ENCODE assay signal across 8 mouse cellular contexts in genomic region chr7:5052931-5053343, GRCm38 (mm10). TPM values are rescaled to one million over a fixed set of nuclear protein-coding genes. Genes with fewer than 3 reads are reported as not detected.
DNase-seq lines count a peak whose midpoint lies in the region; ATAC-seq and TF ChIP-seq lines count a peak whose summit lies in the region.

No protein-coding gene starts in this region.

- 6% methylated on average over 45 of the region's 45 CpGs for WGBS in heart, embryonic 12.5 days
- 11% methylated on average over 45 of the region's 45 CpGs for WGBS in forebrain, postnatal 0 days
- WGBS in midbrain, embryonic 11.5 days = 3% methylated on average over 31 of the region's 45 CpGs

- H3K9ac ChIP-seq in heart, embryonic 12.5 days = peak overlapping the region; percentile 88
- H3K9ac ChIP-seq in forebrain, postnatal 0 days = peak overlapping the region; percentile 87
- H3K9ac ChIP-seq in midbrain, embryonic 11.5 days (ENCODE audit: low read length) = peak overlapping the region; percentile 54

- intact Hi-C loops in heart, postnatal 25 days (cut with DNase I) = loop anchor here (5.0 kb wide), 2 partner anchors 41 to 186 kb away; partner anchors contain the start of genes Fiz1 and Zfp524
- intact Hi-C loops in left cerebral cortex, postnatal 4 days (cut with DNase I) = loop anchor here (5.0 kb wide), 1 partner anchor 36 kb away; the partner anchor contains the start of gene Gm44973

- peak overlapping the region; percentile 88 for H3K4me2 ChIP-seq in heart, embryonic 12.5 days
- H3K4me2 ChIP-seq in forebrain, postnatal 0 days (ENCODE audit: low read depth) = peak overlapping the region; percentile 86
- H3K4me2 ChIP-seq in midbrain, embryonic 11.5 days = peak overlapping the region; percentile 77

- no peaks in the 10 kb centered on the region for H3K9me3 ChIP-seq in heart, embryonic 12.5 days (replicated peaks)
- H3K9me3 ChIP-seq in forebrain, postnatal 0 days (ENCODE audit: low read length) = no peaks in the 10 kb centered on the region
- H3K9me3 ChIP-seq in midbrain, embryonic 11.5 days (ENCODE audit: control insufficient read depth, low read length) = no peaks in the 10 kb centered on the region

- H3K27ac ChIP-seq in heart, embryonic 12.5 days (ENCODE audit: poor library complexity, severe bottlenecking) = no peak overlapping the region
- H3K27ac ChIP-seq in bone marrow macrophage, adult 2 months (ENCODE audit: insufficient read depth, low read depth, low read length) = no peak overlapping the region
- no peak overlapping the region; the same call in 1 of the 2 replicates for H3K27ac ChIP-seq in forebrain, postnatal 0 days (ENCODE audit: low read depth, low read length)
- no peak overlapping the region for H3K27ac ChIP-seq in midbrain, embryonic 11.5 days (ENCODE audit: low read depth, low read length)

- no peak for ATAC-seq in heart, embryonic 12.5 days (ENCODE audit: insufficient number of reproducible peaks, low FRiP score)
- no peak for ATAC-seq in forebrain, postnatal 0 days
- no peak; the same call in 1 of the 2 replicates for ATAC-seq in midbrain, embryonic 11.5 days (ENCODE audit: low FRiP score)

- no peaks in the 10 kb centered on the region for H3K36me3 ChIP-seq in heart, embryonic 12.5 days
- H3K36me3 ChIP-seq in forebrain, postnatal 0 days (ENCODE audit: insufficient read depth) = no peaks in the 10 kb centered on the region
- no peaks in the 10 kb centered on the region for H3K36me3 ChIP-seq in midbrain, embryonic 11.5 days (ENCODE audit: control insufficient read depth, insufficient read depth, low read length)

- TF ChIP-seq POLR2A in bone marrow macrophage, adult 2 months (IDR thresholded peaks at IDR 0.05; ENCODE audit: borderline replicate concordance, low read depth, low read length) = no peak

- no peak for DNase-seq in heart, postnatal 25 days (ENCODE audit: low spot score)
- no peak for DNase-seq in forebrain, postnatal 0 days
- DNase-seq in midbrain, embryonic 11.5 days (ENCODE audit: low spot score, missing footprints) = no peak
- DNase-seq in urinary bladder, postnatal 36 days (ENCODE audit: low spot score in 2 of 2) = no peak
- no peak for DNase-seq in gastrocnemius, adult 8-10 months (ENCODE audit: low spot score in 2 of 2)
- no peak for DNase-seq in left cerebral cortex, postnatal 4 days

- TF ChIP-seq CTCF in bone marrow macrophage, adult 2 months (IDR thresholded peaks at IDR 0.05; ENCODE audit: low read depth, low read length) = no peak
- TF ChIP-seq CTCF in forebrain, postnatal 0 days (IDR thresholded peaks at IDR 0.05; ENCODE audit: low read depth) = no peak

- H3K4me3 ChIP-seq in heart, embryonic 12.5 days = peak overlapping the region; percentile 91
- peak overlapping the region; percentile 69 for H3K4me3 ChIP-seq in bone marrow macrophage, adult 2 months (ENCODE audit: insufficient read depth, low read length)
- H3K4me3 ChIP-seq in forebrain, postnatal 0 days (ENCODE audit: low read depth, low read length) = peak overlapping the region; percentile 87
- peak overlapping the region; percentile 52 for H3K4me3 ChIP-seq in midbrain, embryonic 11.5 days (ENCODE audit: low read depth, low read length)

- peaks cover 64% of the 10 kb centered on the region for H3K27me3 ChIP-seq in heart, embryonic 12.5 days (replicated peaks)
- peaks cover 8% of the 10 kb centered on the region for H3K27me3 ChIP-seq in forebrain, postnatal 0 days (ENCODE audit: insufficient read depth, low read length)
- peaks cover 54% of the 10 kb centered on the region for H3K27me3 ChIP-seq in midbrain, embryonic 11.5 days (ENCODE audit: control insufficient read depth, insufficient read depth, low read length)

- peaks cover 41% of the 10 kb centered on the region for H3K4me1 ChIP-seq in heart, embryonic 12.5 days (replicated peaks)
- H3K4me1 ChIP-seq in bone marrow macrophage, adult 2 months (ENCODE audit: control insufficient read depth, insufficient read depth, low read length) = peaks cover 23% of the 10 kb centered on the region
- H3K4me1 ChIP-seq in forebrain, postnatal 0 days (ENCODE audit: insufficient read depth) = peaks cover 36% of the 10 kb centered on the region
- peaks cover 28% of the 10 kb centered on the region for H3K4me1 ChIP-seq in midbrain, embryonic 11.5 days (ENCODE audit: control insufficient read depth, insufficient read depth, low read length)

RNA-seq across cellular contexts. Expression of gene Zfp580, which starts 1.6 kb away (rescaled TPM):
- 16.6 and 17.7 TPM in 2 replicates for polyA plus RNA-seq in heart, embryonic 12.5 days (2016; fragmentation: Nextera tagmentation; extraction: Ambion mirVana)
- 1 to 10 TPM; 5.6 to 5.8 TPM for total RNA-seq in heart, postnatal 25 days (2021)
- 6.1 and 7.7 TPM in 2 replicates for polyA plus RNA-seq in bone marrow macrophage, adult 2 months (2012; ENCODE audit: insufficient read depth, insufficient read length, missing spikeins)
- 26.2 and 42.1 TPM in 2 replicates for total RNA-seq in forebrain, postnatal 0 days (2014; rRNA removed)
- polyA plus RNA-seq in forebrain, postnatal 0 days (2015; fragmentation: Nextera tagmentation; extraction: Ambion mirVana) = 132 and 135 TPM in 2 replicates
- 34.1 and 47.6 TPM in 2 replicates for polyA plus RNA-seq in midbrain, embryonic 11.5 days (2014; fragmentation: Nextera tagmentation; extraction: Ambion mirVana)
- total RNA-seq in gastrocnemius, adult 8-10 months (2022) = 1 to 10 TPM; 1.5 to 3.7 (median 3.1) TPM
- total RNA-seq in left cerebral cortex, postnatal 4 days (2021) = 10 to 100 TPM; 65.0 to 65.4 TPM

RNA-seq across cellular contexts. Expression of gene U2af2, which starts 9.0 kb away (rescaled TPM):
- polyA plus RNA-seq in heart, embryonic 12.5 days (2016; fragmentation: Nextera tagmentation; extraction: Ambion mirVana) = 81.7 and 83.9 TPM in 2 replicates
- total RNA-seq in heart, postnatal 25 days (2021) = 10 to 100 TPM; 66.9 to 71.1 TPM
- 151 and 160 TPM in 2 replicates for polyA plus RNA-seq in bone marrow macrophage, adult 2 months (2012; ENCODE audit: insufficient read depth, insufficient read length, missing spikeins)
- 179 and 184 TPM in 2 replicates for total RNA-seq in forebrain, postnatal 0 days (2014; rRNA removed)
- polyA plus RNA-seq in forebrain, postnatal 0 days (2015; fragmentation: Nextera tagmentation; extraction: Ambion mirVana) = 92.7 and 101 TPM in 2 replicates
- polyA plus RNA-seq in midbrain, embryonic 11.5 days (2014; fragmentation: Nextera tagmentation; extraction: Ambion mirVana) = 151 and 159 TPM in 2 replicates
- total RNA-seq in gastrocnemius, adult 8-10 months (2022) = 10 to 100 TPM; 38.2 to 52.9 (median 47.0) TPM
- total RNA-seq in left cerebral cortex, postnatal 4 days (2021) = 100 to 1,000 TPM; 222 to 229 TPM

RNA-seq across cellular contexts. Expression of gene Zfp784, which starts 14.7 kb away (rescaled TPM):
- 3.6 and 4.9 TPM in 2 replicates for polyA plus RNA-seq in heart, embryonic 12.5 days (2016; fragmentation: Nextera tagmentation; extraction: Ambion mirVana)
- 1 to 10 TPM; 5.3 to 6.1 TPM for total RNA-seq in heart, postnatal 25 days (2021)
- polyA plus RNA-seq in bone marrow macrophage, adult 2 months (2012; ENCODE audit: insufficient read depth, insufficient read length, missing spikeins) = 2.6 and 3.8 TPM in 2 replicates
- 5.2 and 5.6 TPM in 2 replicates for total RNA-seq in forebrain, postnatal 0 days (2014; rRNA removed)
- polyA plus RNA-seq in forebrain, postnatal 0 days (2015; fragmentation: Nextera tagmentation; extraction: Ambion mirVana) = 4.1 and 5.0 TPM in 2 replicates
- 3.3 and 3.6 TPM in 2 replicates for polyA plus RNA-seq in midbrain, embryonic 11.5 days (2014; fragmentation: Nextera tagmentation; extraction: Ambion mirVana)
- total RNA-seq in gastrocnemius, adult 8-10 months (2022) = 1 to 10 TPM; 2.3 to 3.0 (median 2.7) TPM
- 1 to 10 TPM; 5.2 to 5.6 TPM for total RNA-seq in left cerebral cortex, postnatal 4 days (2021)

RNA-seq across cellular contexts. Expression of gene 4632433K11Rik, which starts 19.0 kb away (rescaled TPM):
- not detected in 2 replicates for polyA plus RNA-seq in heart, embryonic 12.5 days (2016; fragmentation: Nextera tagmentation; extraction: Ambion mirVana)
- not detected for total RNA-seq in heart, postnatal 25 days (2021)
- polyA plus RNA-seq in bone marrow macrophage, adult 2 months (2012; ENCODE audit: insufficient read depth, insufficient read length, missing spikeins) = not detected in 2 replicates
- 0.24 TPM in 1 of 2 replicates, not detected in the other for total RNA-seq in forebrain, postnatal 0 days (2014; rRNA removed)
- not detected in 2 replicates for polyA plus RNA-seq in forebrain, postnatal 0 days (2015; fragmentation: Nextera tagmentation; extraction: Ambion mirVana)
- 0.33 TPM in 1 of 2 replicates, not detected in the other for polyA plus RNA-seq in midbrain, embryonic 11.5 days (2014; fragmentation: Nextera tagmentation; extraction: Ambion mirVana)
- not detected for total RNA-seq in gastrocnemius, adult 8-10 months (2022)
- not detected for total RNA-seq in left cerebral cortex, postnatal 4 days (2021)

RNA-seq across cellular contexts. Expression of gene Epn1, which starts 27.1 kb away (rescaled TPM):
- 52.1 TPM in 2 replicates for polyA plus RNA-seq in heart, embryonic 12.5 days (2016; fragmentation: Nextera tagmentation; extraction: Ambion mirVana)
- 100 to 1,000 TPM; 178 to 187 TPM for total RNA-seq in heart, postnatal 25 days (2021)
- 198 and 202 TPM in 2 replicates for polyA plus RNA-seq in bone marrow macrophage, adult 2 months (2012; ENCODE audit: insufficient read depth, insufficient read length, missing spikeins)
- total RNA-seq in forebrain, postnatal 0 days (2014; rRNA removed) = 341 and 347 TPM in 2 replicates
- polyA plus RNA-seq in forebrain, postnatal 0 days (2015; fragmentation: Nextera tagmentation; extraction: Ambion mirVana) = 126 and 127 TPM in 2 replicates
- polyA plus RNA-seq in midbrain, embryonic 11.5 days (2014; fragmentation: Nextera tagmentation; extraction: Ambion mirVana) = 47.8 and 56.2 TPM in 2 replicates
- 100 to 1,000 TPM; 164 to 200 (median 181) TPM for total RNA-seq in gastrocnemius, adult 8-10 months (2022)
- total RNA-seq in left cerebral cortex, postnatal 4 days (2021) = 100 to 1,000 TPM; 301 to 316 TPM
